Mouse (Mus musculus) myocyte (in vitro differentiated cells): ENCODE data around the gene Dpm2.

ENCODE experiments used
- CEBPB ChIP-seq: IDR thresholded peaks from 2 replicates; pipeline ENCODE4 v1.6.1; 2011; ENCODE audit warnings: mild to moderate bottlenecking, moderate library complexity; ENCODE audit not compliant: poor library complexity, insufficient read depth, severe bottlenecking
- E2F4 ChIP-seq: IDR thresholded peaks from one replicate; pipeline ENCODE4 v1.6.1; 2011; ENCODE audit warnings: mild to moderate bottlenecking, control low read depth, moderate library complexity; ENCODE audit not compliant: insufficient read depth
- MYOD1 ChIP-seq, 3 experiments: IDR thresholded peaks; one replicate each; pipeline ENCODE4 v1.6.1; 2011; ENCODE audit warnings: control low read depth in 2 of 3, low read depth in 2 of 3, mild to moderate bottlenecking in 2 of 3, moderate library complexity in 1 of 3; ENCODE audit not compliant: insufficient read length in 2 of 3, control insufficient read depth in 1 of 3
- POLR2A ChIP-seq: IDR thresholded peaks from one replicate; pipeline ENCODE4 v1.6.1; 2011; ENCODE audit warnings: low read depth, mild to moderate bottlenecking, control low read depth, moderate library complexity; ENCODE audit not compliant: insufficient read length
- TCF3 ChIP-seq: IDR thresholded peaks from one replicate; pipeline ENCODE4 v1.6.1; 2011; ENCODE audit warnings: low read depth, control low read depth; ENCODE audit not compliant: insufficient read length
- USF1 ChIP-seq: IDR thresholded peaks from one replicate; pipeline ENCODE4 v1.6.1; 2011; ENCODE audit warnings: low read depth, mild to moderate bottlenecking, control low read depth, moderate library complexity

DNA sequence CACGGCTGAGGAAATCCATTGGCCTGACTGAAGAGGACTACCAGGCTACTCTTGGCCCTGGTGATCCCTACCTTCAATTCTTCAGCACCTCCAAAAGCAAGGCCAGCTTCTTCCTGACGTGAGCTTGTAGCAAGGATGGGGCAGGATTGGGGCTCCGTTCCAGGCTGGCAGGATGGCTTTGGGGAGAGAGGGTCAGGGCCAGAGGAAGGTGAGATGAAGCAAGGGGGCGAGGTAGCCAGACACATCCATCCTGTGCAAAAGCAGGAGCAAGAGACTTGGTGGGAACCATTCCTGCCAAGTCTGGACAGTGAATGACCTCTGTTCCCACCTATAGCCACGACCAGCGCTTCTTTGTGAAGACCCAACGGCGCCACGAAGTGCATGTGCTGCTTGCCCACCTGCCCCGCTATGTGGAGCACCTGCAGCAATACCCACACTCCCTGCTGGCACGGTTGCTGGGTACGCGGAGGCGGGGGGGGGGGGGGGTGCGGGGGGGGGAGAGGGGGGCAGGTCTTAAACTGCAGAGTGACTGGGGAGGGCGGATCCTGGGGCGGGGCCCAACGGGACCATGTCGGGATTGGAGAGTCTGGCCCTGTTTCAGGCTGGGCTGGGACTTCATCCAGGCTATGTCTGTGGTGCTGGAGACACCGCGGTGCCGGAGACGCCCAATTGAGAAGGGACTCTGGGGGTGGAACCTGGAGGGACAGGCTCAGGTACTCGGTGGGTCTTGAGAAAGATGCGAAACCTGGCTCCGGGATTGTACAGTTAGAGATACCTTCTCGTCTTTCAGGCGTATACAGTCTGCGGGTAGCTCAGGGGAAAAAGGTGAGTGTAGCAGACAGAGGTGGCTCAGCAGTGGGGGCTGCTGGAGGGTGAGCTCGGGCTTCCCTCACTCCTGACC is 7.7 kb downstream of the Dpm2 start:
- TF ChIP-seq POLR2A: no peak
- TF ChIP-seq E2F4: no peak
- TF ChIP-seq MYOD1 (IDR thresholded peaks at IDR 0.05; ENCODE audit: control insufficient read depth in 1 of 3, insufficient read length in 2 of 3, low read depth in 2 of 3): no peak
- TF ChIP-seq USF1: no peak
- no peak for TF ChIP-seq CEBPB
- TF ChIP-seq TCF3: no peak
